Mouse (Mus musculus) right cerebral cortex, adult 18-20 months (tissue): ENCODE results near the gene Setd4.
A peak's percentile ranks its signal among the peaks of the same experiment; 100 is the strongest.
"Not testable (repeated sequence)": the region's sequence is repeated elsewhere in the genome, so short reads cannot be mapped to it uniquely, and the experiment has no call there.

Experiments used
- DNase-seq: peaks from one replicate; pipeline ENCODE4 v3.0.0; 2022; ENCODE audit warnings: mixed read lengths

Gene Setd4

GRCm38 (mm10) chr16:93603439-93604212 is at the start of gene Setd4:
Gene Setd4 (minus strand): TSS chr16:93604063.
- peak; percentile 95 for DNase-seq

DNA sequence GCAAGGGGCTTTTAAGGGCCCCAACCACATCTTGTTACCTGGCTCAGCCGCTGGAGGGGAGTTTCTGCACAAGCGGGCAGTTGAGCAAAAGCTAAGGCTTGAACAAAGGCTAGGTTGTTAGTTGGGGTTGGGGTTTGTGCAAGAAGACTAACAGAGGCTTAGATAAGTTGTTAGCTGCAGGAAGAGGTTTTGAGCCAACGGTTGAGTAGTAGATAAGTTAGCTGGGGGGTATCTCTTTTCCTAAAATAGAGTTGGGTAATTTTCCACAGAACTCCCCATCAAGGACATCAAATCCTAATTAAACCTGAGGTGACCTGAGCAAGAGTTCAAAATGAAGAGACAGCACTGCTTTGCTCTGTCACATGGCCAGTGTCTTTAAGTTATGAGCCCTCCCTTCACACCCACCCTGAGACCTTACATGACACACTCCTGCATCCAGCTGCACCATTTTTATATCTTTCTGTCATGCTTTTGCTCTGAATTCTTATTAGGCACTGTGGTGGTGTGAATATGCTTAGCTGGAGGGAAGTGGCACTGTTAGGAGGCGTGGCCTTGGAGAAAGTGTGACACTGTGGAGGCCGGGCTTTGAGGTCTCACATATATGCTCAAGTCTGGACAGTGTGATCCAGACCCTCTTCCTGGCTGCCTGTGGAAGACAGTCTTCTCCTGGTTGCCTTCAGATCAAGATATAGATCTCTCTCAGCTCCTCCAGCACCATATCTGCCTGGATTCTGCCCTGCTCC is 44.7 kb upstream of the Setd4 start:
- no peak for DNase-seq

- DNase-seq: no peak
Measured at GRCm38 (mm10) chr16:93644006-93644405, 40.1 kb upstream of the Setd4 start.

GRCm38 (mm10) chr16:93627761-93628400 is 24.0 kb upstream of the Setd4 start, which contains the start of gene Gm5678:
Gene Gm5678 (plus strand): TSS chr16:93628097.
- DNase-seq: peak; percentile 69

GRCm38 (mm10) chr16:93626745-93627144 is 22.9 kb upstream of the Setd4 start:
- DNase-seq: peak; percentile 35

- DNase-seq: no peak
Measured at GRCm38 (mm10) chr16:93624671-93625070, 20.8 kb upstream of the Setd4 start.

GRCm38 (mm10) chr16:93623759-93624158 is 19.9 kb upstream of the Setd4 start:
- not testable (repeated sequence) for DNase-seq

DNA sequence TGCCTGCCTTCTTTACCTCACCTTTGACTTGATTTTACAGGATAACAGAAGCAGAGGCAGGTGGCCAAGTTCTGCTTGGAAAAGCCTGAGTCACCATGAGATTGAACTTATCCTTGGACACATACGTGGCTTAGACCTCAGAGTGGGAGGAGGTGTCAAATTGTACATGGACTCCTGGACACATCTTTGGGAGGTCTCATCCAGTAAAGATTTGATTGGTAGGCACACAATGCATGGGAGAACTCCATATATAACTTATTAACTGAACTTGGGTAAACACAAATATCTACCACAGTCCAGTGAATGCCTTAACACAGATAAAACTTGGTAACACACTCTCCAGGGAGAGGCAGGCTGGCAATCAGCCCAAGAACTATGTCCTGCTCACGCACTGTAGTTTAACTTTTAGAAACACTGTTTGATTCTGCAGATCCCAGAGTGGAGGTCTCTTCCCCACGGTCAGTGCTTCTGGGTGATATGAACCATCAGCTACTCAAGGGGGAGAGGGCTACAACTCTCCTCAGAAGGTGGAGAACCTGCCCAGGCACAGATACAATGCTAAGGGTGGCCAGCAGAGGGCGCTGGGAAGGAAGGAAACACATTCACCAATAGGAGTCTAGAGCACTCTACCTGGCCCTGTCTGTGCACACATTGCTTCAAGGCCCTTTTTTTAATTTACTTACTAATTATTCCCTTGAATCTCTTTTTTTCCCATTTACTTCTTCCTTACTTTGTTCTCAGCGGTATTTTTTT is 11.4 kb upstream of the Setd4 start:
- DNase-seq: peak; percentile 57

DNA sequence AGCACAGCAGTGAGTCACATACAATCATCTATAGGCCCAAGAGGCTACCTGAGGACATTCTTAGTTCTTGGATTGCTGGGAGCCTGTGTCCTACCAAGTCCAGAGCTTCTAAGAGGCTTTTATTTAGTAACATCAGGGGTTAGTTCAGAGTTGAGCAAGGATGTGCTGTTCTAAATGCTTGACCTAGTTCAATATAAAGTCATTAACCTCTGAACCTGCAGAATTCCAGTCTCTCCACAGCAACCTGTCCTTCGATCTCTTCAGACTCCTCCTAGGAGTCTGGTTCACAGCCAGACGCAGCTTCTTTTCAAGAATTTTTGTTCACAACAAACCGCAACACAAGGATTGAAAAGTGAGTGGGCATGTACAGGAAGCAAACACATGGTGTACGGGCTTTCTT is 7.1 kb upstream of the Setd4 start:
- no peak for DNase-seq

DNA sequence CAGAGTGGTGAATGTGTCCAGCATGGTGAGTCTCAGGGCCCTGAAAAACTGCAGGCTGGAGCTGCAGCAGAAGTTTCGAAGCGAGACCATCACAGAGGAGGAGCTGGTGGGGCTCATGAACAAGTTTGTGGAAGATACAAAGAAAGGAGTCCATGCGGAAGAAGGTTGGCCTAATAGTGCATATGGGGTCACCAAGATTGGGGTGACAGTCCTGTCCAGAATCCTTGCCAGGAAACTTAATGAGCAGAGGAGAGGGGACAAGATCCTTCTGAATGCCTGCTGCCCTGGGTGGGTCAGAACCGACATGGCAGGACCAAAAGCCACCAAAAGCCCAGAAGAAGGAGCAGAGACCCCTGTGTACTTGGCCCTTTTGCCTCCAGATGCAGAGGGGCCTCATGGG is 5.9 kb upstream of the Setd4 start:
- DNase-seq: no peak

DNA sequence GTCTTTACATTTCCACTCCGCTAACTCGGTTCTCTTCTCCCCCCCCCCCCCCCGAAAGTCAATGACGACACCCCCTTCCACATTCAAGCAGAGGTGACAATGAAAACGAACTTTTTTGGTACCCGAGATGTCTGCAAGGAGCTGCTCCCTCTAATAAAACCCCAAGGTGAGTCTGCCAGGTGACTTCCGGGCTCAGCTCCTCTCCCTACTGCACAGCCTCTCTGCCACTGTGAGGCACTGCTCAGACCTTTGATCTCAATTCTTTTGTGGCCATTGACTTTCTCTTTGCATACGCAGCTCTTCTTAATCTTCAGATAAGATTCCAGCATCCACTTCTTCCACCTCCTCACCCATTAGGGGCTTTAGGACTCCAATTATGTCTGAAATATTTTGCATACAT is 4.9 kb upstream of the Setd4 start:
- DNase-seq: no peak

- DNase-seq: peak; percentile 84
Measured at GRCm38 (mm10) chr16:93607669-93608101, 3.8 kb upstream of the Setd4 start.

- no peak for DNase-seq
Measured at GRCm38 (mm10) chr16:93606146-93606545, 2.3 kb upstream of the Setd4 start.

DNA sequence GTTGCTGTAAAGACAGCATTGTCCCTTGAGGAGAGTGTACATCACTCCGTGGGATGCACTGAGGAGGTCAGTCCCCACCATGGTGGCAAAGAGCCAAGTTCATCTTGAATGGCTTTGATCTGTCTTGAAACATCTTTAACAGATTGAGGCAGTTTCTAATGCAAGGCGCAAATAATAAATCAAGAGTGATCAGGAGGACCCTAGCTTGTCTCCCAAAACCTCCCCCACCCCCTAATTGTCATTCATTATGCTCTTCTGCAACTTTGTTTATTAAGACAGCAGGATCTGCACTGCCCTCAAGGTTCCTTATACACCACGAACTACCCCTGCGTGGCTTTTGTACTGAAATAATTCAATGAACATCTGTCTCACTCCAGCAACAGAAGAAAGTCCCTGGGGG is 1.7 kb upstream of the Setd4 start, which contains the start of gene Cbr1:
Gene Cbr1 (plus strand): TSS at position 301 of the 400 bp plus-strand sequence.
- DNase-seq: no peak

DNA sequence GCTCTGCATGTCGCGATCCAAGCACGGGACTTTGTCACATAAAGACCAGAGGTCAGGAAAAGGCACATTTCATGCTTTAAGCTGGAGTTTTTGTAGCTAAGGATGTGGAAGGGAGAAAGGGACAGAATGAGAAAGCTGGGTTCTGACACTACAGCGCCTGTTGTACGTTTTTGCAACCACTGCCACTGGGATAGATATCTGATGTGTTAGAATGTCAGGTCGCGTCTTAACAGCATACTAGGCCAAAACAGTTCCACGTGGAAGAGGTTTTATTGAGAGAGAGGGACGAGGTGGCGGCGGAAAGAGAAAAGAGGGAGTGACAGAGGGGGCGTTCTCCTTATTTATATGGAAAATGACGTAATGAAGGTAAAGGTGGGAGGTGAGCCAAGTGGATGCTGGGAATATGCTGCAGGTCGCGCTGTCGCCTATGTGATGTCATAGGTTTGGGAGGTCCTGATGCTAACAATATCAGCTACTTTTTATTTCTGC is 662 bp upstream of the Setd4 start:
- peak; percentile 63 for DNase-seq

DNA sequence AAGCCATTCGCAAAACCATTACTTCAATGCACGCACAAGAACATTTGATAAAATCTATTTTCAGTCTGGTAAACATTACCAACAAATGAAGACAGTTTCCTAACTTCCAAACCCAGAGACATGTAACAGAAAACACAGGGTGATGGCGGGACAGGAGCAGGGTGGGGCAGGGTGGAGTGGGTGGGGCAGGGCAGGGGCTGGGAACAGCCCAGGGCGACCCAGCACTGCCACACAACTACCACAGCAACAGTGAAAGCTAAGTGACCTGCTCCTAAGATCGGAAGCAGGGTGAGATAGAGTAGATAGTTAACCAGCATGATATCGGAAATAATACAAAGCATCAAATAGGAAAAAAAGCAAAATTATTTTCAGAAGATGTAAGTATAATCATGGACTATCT is 4.4 kb downstream of the Setd4 start:
- no peak for DNase-seq

DNA sequence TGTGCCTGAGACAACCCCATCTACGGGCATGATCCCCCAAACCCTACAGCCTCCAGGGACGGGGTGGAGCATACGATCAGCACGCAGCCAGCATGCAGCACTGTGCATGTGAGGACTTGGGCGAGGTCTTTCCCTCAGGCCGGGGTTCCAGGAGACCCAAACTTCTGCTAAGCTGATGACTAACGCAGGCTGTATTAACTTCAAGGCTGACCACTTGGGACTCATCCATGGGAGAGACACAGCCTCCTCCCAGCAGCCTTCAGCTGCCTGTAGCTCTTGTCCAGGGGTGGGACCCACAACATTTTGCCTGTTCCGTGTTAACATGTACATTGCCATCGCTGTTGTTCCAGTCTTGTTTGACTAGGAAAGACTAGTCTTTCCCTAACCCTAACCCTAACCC is 6.3 kb downstream of the Setd4 start:
- DNase-seq: no peak

DNA sequence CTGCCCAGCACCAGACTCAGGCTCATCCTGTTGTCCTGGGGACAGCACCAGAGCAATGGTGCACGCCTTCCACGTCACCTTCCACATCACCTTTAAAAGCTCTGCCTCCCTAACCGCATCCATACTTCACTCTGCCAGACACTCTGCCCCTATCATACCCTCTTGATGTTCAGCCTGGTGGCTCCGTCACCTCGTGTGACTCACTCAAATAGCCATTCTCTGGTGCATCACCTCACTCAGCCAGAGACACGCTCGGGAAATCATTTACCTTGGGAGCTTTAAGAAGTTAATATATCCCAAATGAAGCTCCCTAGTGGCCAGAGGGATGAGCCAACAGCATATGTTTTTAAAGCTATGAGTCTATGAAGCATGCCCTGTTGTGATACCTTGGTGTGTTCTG is 7.1 kb downstream of the Setd4 start:
- DNase-seq: no peak

- DNase-seq: no peak
Measured at GRCm38 (mm10) chr16:93595766-93596165, 8.1 kb downstream of the Setd4 start.

GRCm38 (mm10) chr16:93594448-93594847 is 9.4 kb downstream of the Setd4 start:
- DNase-seq: no peak

GRCm38 (mm10) chr16:93593406-93593805 is 10.5 kb downstream of the Setd4 start:
- no peak for DNase-seq

DNA sequence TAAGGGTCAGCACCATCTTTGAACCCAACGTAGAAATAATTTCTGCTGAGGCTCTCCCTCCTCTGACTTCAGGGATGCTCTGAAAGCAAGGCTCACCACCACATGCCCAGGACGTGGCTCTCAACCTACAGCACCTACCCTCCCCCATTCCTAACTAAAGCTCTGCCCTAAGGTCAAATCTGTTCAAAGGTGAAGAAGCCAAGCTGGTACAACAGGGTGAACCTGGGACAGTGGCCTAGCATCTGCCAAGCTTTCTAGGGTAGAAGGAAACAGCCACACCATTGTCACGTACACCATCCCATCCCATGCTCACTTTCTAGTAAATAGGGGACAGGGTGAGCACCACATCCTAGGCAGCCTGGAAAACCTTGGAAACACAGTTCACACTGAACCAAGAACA is 11.2 kb downstream of the Setd4 start:
- DNase-seq: no peak
